Mouse (Mus musculus): Measurements from ENCODE around the gene Plxnd1. TPM values are rescaled to one million over a fixed set of nuclear protein-coding genes. Genes with fewer than 3 reads are reported as not detected.
A peak's percentile ranks its signal among the peaks of the same experiment; 100 is the strongest.

Gene Plxnd1
- polyA plus RNA-seq, 1 experiment from 2014 or later = 31.3 TPM

GRCm38 (mm10) chr6:115989607-115990006 is 5.2 kb downstream of the Plxnd1 start:
- H3K9me3 ChIP-seq = no peaks in the 10 kb centered on the region
- peak overlapping the region; percentile 29; the same call in 1 of the 2 replicates for H3K4me2 ChIP-seq
- no peak overlapping the region for H3K9ac ChIP-seq
- H3K4me1 ChIP-seq = peaks cover 73% of the 10 kb centered on the region
- H3K27ac ChIP-seq = no peak overlapping the region
- peaks cover 18% of the 10 kb centered on the region for H3K27me3 ChIP-seq (replicated peaks)
- H3K36me3 ChIP-seq = 0 out of 2 replicates have a peak, but pooled peaks cover 3% of the 10 kb centered on the region
- ATAC-seq (ENCODE audit: insufficient read depth, low FRiP score, low read depth) = no peak
- WGBS = 69% methylated on average over 4 of the region's 4 CpGs
- H3K4me3 ChIP-seq (replicated peaks) = peak overlapping the region; percentile 9; the same call in 1 of the 2 replicates

- Histone ChIP-seq H3K9me3 (no peaks in the 10 kb centered on the region), H3K27me3 (replicated peaks) (peaks cover 14% of the 10 kb centered on the region), H3K4me3 (replicated peaks) (peak overlapping the region; percentile 9; the same call in 1 of the 2 replicates), H3K27ac (no peak overlapping the region), H3K36me3 (0 out of 2 replicates have a peak, but pooled peaks cover 3% of the 10 kb centered on the region), H3K9ac (no peak overlapping the region), H3K4me2 (0 out of 2 replicates have a peak overlapping the region, but pooled peaks have one; percentile 29), H3K4me1 (peaks cover 72% of the 10 kb centered on the region)
- no peak for ATAC-seq (ENCODE audit: insufficient read depth, low FRiP score, low read depth)
- 81% methylated on average over 5 of the region's 5 CpGs for WGBS
Measured at GRCm38 (mm10) chr6:115989032-115989431, 5.8 kb downstream of the Plxnd1 start.

GRCm38 (mm10) chr6:115987096-115987747 is 7.6 kb downstream of the Plxnd1 start:
- Histone ChIP-seq H3K9me3 (no peaks in the 10 kb centered on the region), H3K36me3 (0 out of 2 replicates have a peak, but pooled peaks cover 3% of the 10 kb centered on the region), H3K4me3 (replicated peaks) (no peak overlapping the region), H3K27me3 (replicated peaks) (no peaks in the 10 kb centered on the region), H3K9ac (no peak overlapping the region), H3K4me1 (peaks cover 70% of the 10 kb centered on the region), H3K4me2 (peak overlapping the region; percentile 34), H3K27ac (0 out of 2 replicates have a peak overlapping the region, but pooled peaks have one; percentile 1)
- WGBS = 64% methylated on average over 9 of the region's 9 CpGs
- ATAC-seq (ENCODE audit: insufficient read depth, low FRiP score, low read depth) = no peak

- Histone ChIP-seq H3K36me3 (0 out of 2 replicates have a peak, but pooled peaks cover 3% of the 10 kb centered on the region), H3K4me2 (peak overlapping the region; percentile 34), H3K27me3 (replicated peaks) (no peaks in the 10 kb centered on the region), H3K4me3 (replicated peaks) (no peak overlapping the region), H3K9me3 (no peaks in the 10 kb centered on the region), H3K27ac (no peak overlapping the region), H3K9ac (no peak overlapping the region), H3K4me1 (peaks cover 67% of the 10 kb centered on the region)
- 60% methylated on average over 12 of the region's 12 CpGs for WGBS
- no peak for ATAC-seq (ENCODE audit: insufficient read depth, low FRiP score, low read depth)
Measured at GRCm38 (mm10) chr6:115986472-115987095, 8.2 kb downstream of the Plxnd1 start.

GRCm38 (mm10) chr6:115985622-115986021 is 9.2 kb downstream of the Plxnd1 start:
- Histone ChIP-seq H3K4me3 (replicated peaks) (no peak overlapping the region), H3K27ac (peak overlapping the region; percentile 48; the same call in 1 of the 2 replicates), H3K9ac (no peak overlapping the region), H3K4me2 (peak overlapping the region; percentile 21), H3K27me3 (replicated peaks) (no peaks in the 10 kb centered on the region), H3K4me1 (peaks cover 57% of the 10 kb centered on the region), H3K36me3 (0 out of 2 replicates have a peak, but pooled peaks cover 3% of the 10 kb centered on the region), H3K9me3 (no peaks in the 10 kb centered on the region)
- 42% methylated on average over 9 of the region's 9 CpGs for whole genome bisulfite sequencing
- ATAC-seq (ENCODE audit: insufficient read depth, low FRiP score, low read depth) = no peak

GRCm38 (mm10) chr6:115984580-115984979 is 10.2 kb downstream of the Plxnd1 start:
- Histone ChIP-seq H3K36me3 (0 out of 2 replicates have a peak, but pooled peaks cover 3% of the 10 kb centered on the region), H3K9ac (no peak overlapping the region), H3K27me3 (replicated peaks) (no peaks in the 10 kb centered on the region), H3K4me3 (replicated peaks) (no peak overlapping the region), H3K4me1 (peaks cover 55% of the 10 kb centered on the region), H3K4me2 (peak overlapping the region; percentile 14; the same call in 1 of the 2 replicates), H3K27ac (no peak overlapping the region), H3K9me3 (no peaks in the 10 kb centered on the region)
- 63% methylated on average over 7 of the region's 7 CpGs for WGBS
- ATAC-seq (ENCODE audit: insufficient read depth, low FRiP score, low read depth) = no peak

GRCm38 (mm10) chr6:115983306-115984038 is 11.3 kb downstream of the Plxnd1 start:
- Histone ChIP-seq H3K27me3 (replicated peaks) (no peaks in the 10 kb centered on the region), H3K36me3 (no peaks in the 10 kb centered on the region), H3K4me1 (peaks cover 51% of the 10 kb centered on the region), H3K9me3 (no peaks in the 10 kb centered on the region), H3K4me2 (peak overlapping the region; percentile 16; the same call in 1 of the 2 replicates), H3K9ac (no peak overlapping the region), H3K4me3 (replicated peaks) (no peak overlapping the region), H3K27ac (peak overlapping the region; percentile 83)
- WGBS = 46% methylated on average over 12 of the region's 12 CpGs
- no peak for ATAC-seq (ENCODE audit: insufficient read depth, low FRiP score, low read depth)

GRCm38 (mm10) chr6:115982889-115983288 is 11.9 kb downstream of the Plxnd1 start:
- no peak for ATAC-seq (ENCODE audit: insufficient read depth, low FRiP score, low read depth)
- H3K4me3 ChIP-seq (replicated peaks) = no peak overlapping the region
- WGBS = 51% methylated on average over 7 of the region's 7 CpGs

GRCm38 (mm10) chr6:115978596-115978995 is 16.2 kb downstream of the Plxnd1 start:
- no peak overlapping the region for H3K9ac ChIP-seq
- no peak overlapping the region for H3K4me2 ChIP-seq
- no peaks in the 10 kb centered on the region for H3K9me3 ChIP-seq
- no peak overlapping the region for H3K27ac ChIP-seq
- H3K27me3 ChIP-seq (replicated peaks) = no peaks in the 10 kb centered on the region
- peaks cover 4% of the 10 kb centered on the region; the same call in 1 of the 2 replicates for H3K36me3 ChIP-seq
- no peak for ATAC-seq (ENCODE audit: insufficient read depth, low FRiP score, low read depth)
- 63% methylated on average over 8 of the region's 8 CpGs for WGBS
- H3K4me3 ChIP-seq (replicated peaks) = no peak overlapping the region
- H3K4me1 ChIP-seq = peaks cover 12% of the 10 kb centered on the region; the same call in 1 of the 2 replicates

More at GRCm38 (mm10) chr6:115982889-115983288, 11.9 kb downstream of the Plxnd1 start:
- Histone ChIP-seq H3K4me2 (peak overlapping the region; percentile 16; the same call in 1 of the 2 replicates), H3K9me3 (no peaks in the 10 kb centered on the region), H3K27me3 (replicated peaks) (no peaks in the 10 kb centered on the region), H3K36me3 (no peaks in the 10 kb centered on the region), H3K9ac (no peak overlapping the region; the same call in 1 of the 2 replicates), H3K27ac (peak overlapping the region; percentile 83), H3K4me1 (peaks cover 51% of the 10 kb centered on the region)

GRCm38 (mm10) chr6:115977810-115978209 is 17.0 kb downstream of the Plxnd1 start:
- H3K9me3 ChIP-seq = no peaks in the 10 kb centered on the region
- no peak overlapping the region for H3K4me2 ChIP-seq
- H3K4me1 ChIP-seq = peaks cover 8% of the 10 kb centered on the region
- 77% methylated on average over 15 of the region's 15 CpGs for WGBS
- H3K27me3 ChIP-seq (replicated peaks) = no peaks in the 10 kb centered on the region
- no peak overlapping the region for H3K27ac ChIP-seq
- no peak overlapping the region for H3K4me3 ChIP-seq (replicated peaks)
- peaks cover 4% of the 10 kb centered on the region; the same call in 1 of the 2 replicates for H3K36me3 ChIP-seq
- no peak overlapping the region for H3K9ac ChIP-seq
- ATAC-seq (ENCODE audit: insufficient read depth, low FRiP score, low read depth) = no peak

GRCm38 (mm10) chr6:115975606-115976005 is 19.2 kb downstream of the Plxnd1 start:
- Histone ChIP-seq H3K9me3 (no peaks in the 10 kb centered on the region), H3K4me1 (peaks cover 17% of the 10 kb centered on the region), H3K9ac (no peak overlapping the region), H3K27me3 (replicated peaks) (no peaks in the 10 kb centered on the region), H3K4me2 (no peak overlapping the region), H3K36me3 (peaks cover 4% of the 10 kb centered on the region; the same call in 1 of the 2 replicates), H3K27ac (no peak overlapping the region), H3K4me3 (replicated peaks) (no peak overlapping the region)
- WGBS = 82% methylated on average over 8 of the region's 8 CpGs
- no peak for ATAC-seq (ENCODE audit: insufficient read depth, low FRiP score, low read depth)

Measured in stomach, embryonic 15.5 days (tissue).